Mouse (Mus musculus): Measurements from ENCODE around the gene Pcnx4.

DNA sequence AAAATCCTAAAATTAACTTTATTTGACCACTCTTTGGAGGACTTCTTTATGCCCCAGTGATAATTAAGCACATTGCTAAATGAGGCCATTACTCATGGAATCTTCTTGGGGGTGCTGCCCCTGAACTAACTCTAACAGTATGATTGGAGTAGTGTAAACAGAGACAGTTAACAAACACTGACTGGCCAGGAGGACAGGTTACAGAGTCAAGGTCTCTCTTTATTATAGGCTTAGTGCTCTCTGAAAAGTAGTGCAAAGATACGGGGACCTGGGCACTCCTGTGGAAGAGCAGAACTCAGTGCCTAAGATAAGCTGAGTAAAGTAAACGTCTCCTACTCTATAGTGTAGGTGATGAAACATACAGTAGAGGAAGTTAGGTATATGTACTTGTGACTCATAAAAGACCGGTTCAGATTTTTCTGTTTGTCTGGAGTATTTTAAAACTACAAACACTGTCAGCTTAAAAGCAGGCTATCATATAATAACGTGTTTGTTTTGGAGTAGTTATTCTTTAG is 28.2 kb downstream of the Pcnx4 start:
- no peak for TF ChIP-seq POLR2A (IDR thresholded peaks at IDR 0.05; ENCODE audit: control insufficient read depth, extremely low read depth, insufficient read depth, low read length, poor library complexity)
- TF ChIP-seq CTCF (IDR thresholded peaks at IDR 0.05; ENCODE audit: borderline replicate concordance, control insufficient read depth, extremely low read depth, insufficient read depth, low read length, poor library complexity), result no peak

Measured in thymus, adult 2 months (tissue).